Mouse (Mus musculus): ENCODE measurements at regions not wholly inside any gene's neighbourhood (a gene's known extent, or its start where the extent isn't known, plus 50 kb on each side); places are given as distances from the start of the nearest gene placed in this dataset.

DNA sequence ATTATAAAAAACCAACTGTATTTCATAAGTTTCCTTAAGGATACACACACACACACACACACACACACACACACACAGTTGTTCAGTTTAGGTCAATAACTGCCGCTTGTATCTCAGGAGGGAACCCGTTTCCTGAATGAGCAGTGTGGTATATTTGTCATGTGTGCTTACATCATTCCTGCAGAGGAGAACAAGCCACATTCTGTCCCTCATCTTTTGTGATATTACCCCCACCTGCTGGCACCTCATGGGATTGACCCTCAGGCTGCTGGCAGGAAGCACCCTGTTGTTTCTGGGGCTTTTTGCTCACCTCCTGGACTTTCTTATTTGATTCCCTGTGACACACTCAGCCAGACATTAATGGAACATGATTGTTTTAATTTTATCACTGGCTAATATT is 66.4 kb upstream of the Htr1a start:
- DNase-seq, result peak; percentile 86

DNA sequence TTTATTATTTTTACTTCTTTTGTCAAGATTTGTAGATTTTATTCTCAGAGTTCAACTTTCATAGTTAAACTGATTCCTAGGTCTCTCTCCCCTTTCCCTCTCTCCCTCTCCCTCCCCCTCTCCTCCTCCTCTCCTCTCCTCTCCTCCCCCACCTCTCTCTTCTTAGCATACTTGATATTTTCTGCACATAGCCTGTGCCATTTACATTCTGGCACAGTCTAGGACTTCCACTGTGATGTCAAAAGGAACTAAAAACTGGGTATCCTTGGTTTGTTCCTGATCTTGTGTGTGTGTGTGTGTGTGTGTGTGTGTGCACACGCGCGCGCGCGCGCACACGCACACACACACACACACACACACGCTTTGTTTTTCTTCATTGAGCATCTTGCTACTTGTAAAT is 64.9 kb upstream of the Htr1a start:
- DNase-seq, result no peak

- DNase-seq, result no peak
Measured at GRCm38 (mm10) chr13:105387016-105387772, 56.2 kb upstream of the Htr1a start.

Data from thymus, postnatal 4 days (tissue).